Mouse (Mus musculus) CH12.LX (cell line): ENCODE data around the gene Slc35b3. TPM values are rescaled to one million over a fixed set of nuclear protein-coding genes. Genes with fewer than 3 reads are reported as not detected.

Source experiments
- DNase-seq: peaks from one replicate; pipeline ENCODE4 v3.0.0-alpha.2; 2013; ENCODE audit errors: extremely low read depth
- H3K27ac ChIP-seq: 2 replicates; pipeline ENCODE4 v1.5.1; 2012; ENCODE audit warnings: low read depth, mild to moderate bottlenecking, control low read depth, moderate library complexity; ENCODE audit not compliant: insufficient read depth
- H3K27me3 ChIP-seq: replicated peaks from 2 replicates; pipeline ENCODE3; 2012; ENCODE audit warnings: inconsistent platforms
- H3K36me3 ChIP-seq, 2 experiments: replicated peaks in 1 of 2; 2 replicates each; pipeline versions ENCODE3 to v1.6.1; 2012; ENCODE audit warnings: inconsistent platforms in 1 of 2, low read length in 1 of 2, mild to moderate bottlenecking in 1 of 2, mixed read lengths in 1 of 2, moderate library complexity in 1 of 2; ENCODE audit not compliant: control insufficient read depth in 1 of 2, insufficient read depth in 1 of 2
- H3K4me1 ChIP-seq, 2 experiments: 2 replicates each; pipeline ENCODE4 v1.6.1; 2012; ENCODE audit warnings: inconsistent platforms in 1 of 2, moderate library complexity in 1 of 2; ENCODE audit not compliant: insufficient read depth in 2 of 2, control insufficient read depth in 1 of 2
- H3K4me2 ChIP-seq: 2 replicates; pipeline ENCODE4 v1.6.1; 2012; ENCODE audit warnings: low read depth, mild to moderate bottlenecking, control low read depth; ENCODE audit not compliant: poor library complexity, insufficient read depth, severe bottlenecking
- H3K4me3 ChIP-seq, 3 experiments: fragments of 150-350 bp in 1 of 3; sonication (generic) in 1 of 3; replicated peaks in 1 of 3; 2 replicates each; pipeline versions ENCODE3 to v1.5.1; 2011 to 2012; ENCODE audit warnings: low read depth in 2 of 3, low read length in 2 of 3, mild to moderate bottlenecking in 2 of 3, moderate library complexity in 2 of 3, control low read depth in 1 of 3, improper control_type of control experiment in 1 of 3, inconsistent platforms in 1 of 3, mixed read lengths in 1 of 3; ENCODE audit not compliant: poor library complexity in 1 of 3
- H3K79me2 ChIP-seq: replicated peaks from 2 replicates; pipeline ENCODE4 v1.6.1; 2012; ENCODE audit warnings: mild to moderate bottlenecking, moderate library complexity; ENCODE audit not compliant: control insufficient read depth, poor library complexity, insufficient read depth, severe bottlenecking; ENCODE audit errors: extremely low read depth
- H3K9ac ChIP-seq: 2 replicates; pipeline ENCODE4 v1.6.1; 2012; ENCODE audit warnings: low read depth, mild to moderate bottlenecking, control low read depth, moderate library complexity; ENCODE audit not compliant: insufficient read depth
- H3K9me3 ChIP-seq: replicated peaks from 2 replicates; pipeline ENCODE3; 2012; ENCODE audit warnings: low read length, inconsistent platforms, mixed read lengths
- CHD2 ChIP-seq: IDR thresholded peaks from 2 replicates; pipeline ENCODE4 v1.6.1; 2011; ENCODE audit warnings: low read length, improper control_type of control experiment
- GABPA ChIP-seq: IDR thresholded peaks from 2 replicates; pipeline ENCODE4 v1.6.1; 2012; ENCODE audit warnings: low read depth, low read length, improper control_type of control experiment, inconsistent platforms; ENCODE audit not compliant: insufficient replicate concordance
- IRF4 ChIP-seq: IDR thresholded peaks from 2 replicates; pipeline ENCODE4 v1.6.1; 2014; ENCODE audit warnings: low read depth, mild to moderate bottlenecking, inconsistent platforms, low read length, improper control_type of control experiment
- JUN ChIP-seq: IDR thresholded peaks from 2 replicates; pipeline ENCODE4 v1.6.1; 2011; ENCODE audit warnings: low read depth, mild to moderate bottlenecking, low read length, improper control_type of control experiment, moderate library complexity; ENCODE audit not compliant: insufficient read depth
- JUND ChIP-seq: conservative IDR thresholded peaks from 2 replicates; pipeline ENCODE4 v1.6.1; 2011; ENCODE audit warnings: low read depth, low read length, improper control_type of control experiment
- KAT2A ChIP-seq: IDR thresholded peaks from 2 replicates; pipeline ENCODE4 v1.6.1; 2012; ENCODE audit warnings: low read length, improper control_type of control experiment, inconsistent platforms; ENCODE audit not compliant: insufficient replicate concordance
- MAFK ChIP-seq: IDR thresholded peaks from 2 replicates; pipeline ENCODE4 v1.6.1; 2011; ENCODE audit warnings: low read length, improper control_type of control experiment; ENCODE audit not compliant: insufficient replicate concordance
- MAX ChIP-seq: IDR thresholded peaks from 2 replicates; pipeline ENCODE4 v1.6.1; 2011; ENCODE audit warnings: low read length, improper control_type of control experiment
- MEF2A ChIP-seq: IDR thresholded peaks from 2 replicates; pipeline ENCODE4 v1.6.1; 2014; ENCODE audit warnings: low read depth, mild to moderate bottlenecking, inconsistent platforms, low read length, improper control_type of control experiment, borderline replicate concordance
- NELFE ChIP-seq: IDR thresholded peaks from 2 replicates; pipeline ENCODE4 v1.6.1; 2011; ENCODE audit warnings: low read depth, low read length, improper control_type of control experiment
- NRF1 ChIP-seq: IDR thresholded peaks from 2 replicates; pipeline ENCODE4 v1.6.1; 2014; ENCODE audit warnings: low read depth, mild to moderate bottlenecking, inconsistent platforms, low read length, improper control_type of control experiment, moderate library complexity
- POLR2A ChIP-seq: IDR thresholded peaks from 2 replicates; pipeline ENCODE4 v1.6.1; 2011; ENCODE audit warnings: low read depth, mild to moderate bottlenecking, improper control_type of control experiment, low read length
- POLR2AphosphoS2 ChIP-seq: IDR thresholded peaks from 2 replicates; pipeline ENCODE4 v1.6.1; 2011; ENCODE audit warnings: low read depth, low read length, improper control_type of control experiment
- SIN3A ChIP-seq: IDR thresholded peaks from 2 replicates; pipeline ENCODE4 v1.6.1; 2012; ENCODE audit warnings: low read length, improper control_type of control experiment, inconsistent platforms
- SMC3 ChIP-seq: IDR thresholded peaks from 2 replicates; pipeline ENCODE4 v1.6.1; 2011; ENCODE audit warnings: low read depth, low read length, improper control_type of control experiment
- TCF12 ChIP-seq: IDR thresholded peaks from 2 replicates; pipeline ENCODE4 v1.6.1; 2014; ENCODE audit warnings: low read depth, mild to moderate bottlenecking, inconsistent platforms, low read length, improper control_type of control experiment
- UBTF ChIP-seq: IDR thresholded peaks from 2 replicates; pipeline ENCODE4 v1.6.1; 2012; ENCODE audit warnings: low read depth, mild to moderate bottlenecking, inconsistent platforms, low read length, improper control_type of control experiment, moderate library complexity
- USF1 ChIP-seq: IDR thresholded peaks from 2 replicates; pipeline ENCODE4 v1.6.1; 2014; ENCODE audit warnings: low read depth, mild to moderate bottlenecking, inconsistent platforms, low read length, improper control_type of control experiment
- USF2 ChIP-seq: conservative IDR thresholded peaks from 2 replicates; pipeline ENCODE4 v1.6.1; 2011; ENCODE audit warnings: low read depth, low read length, improper control_type of control experiment
- dilution Hi-C: fragments of 300-500 bp; cut with MboI; formaldehyde crosslinking; loops from 2 replicates; pipeline ENCODE4 v1.14.3; 2020; ENCODE audit warnings: low sequenced_read_pairs; ENCODE audit not compliant: extremely low pct_unique_long_range_greater_than_20kb, extremely low pct_ligation_motif_present
- in situ Hi-C: fragments of 300-500 bp; cut with MboI; formaldehyde crosslinking; loops from 3 replicates; pipeline ENCODE4 v1.14.3; 2019; ENCODE audit warnings: low sequenced_read_pairs, low pct_ligation_motif_present, low pct_unique_long_range_greater_than_20kb, mixed read lengths
- polyA plus RNA-seq: library from polyadenylated mRNA; unstranded; fragments of >175 nt; gene quantifications from 2 replicates; pipeline ENCODE4 v1.2.1, GENCODE M21; 2012; ENCODE audit warnings: low read depth; ENCODE audit not compliant: insufficient read length
- total RNA-seq, 2 experiments: library from RNA; depleted of rRNA; stranded (reverse); fragments of 300-350 nt in 1 of 2; fragments of >200 nt in 1 of 2; gene quantifications; 2 replicates each; pipeline ENCODE4 v1.2.3; 2012 to 2014

The Slc35b3 gene
- total and polyA plus RNA-seq, 3 experiments: 21.6 to 32.4 (median 24.9) TPM

- dilution Hi-C loops (no loop called here), in situ Hi-C loops (no loop called here)
- peaks cover 0 to 7% of the 10 kb centered on the region in 2 experiments; a peak in 2 of 4 replicates for H3K4me1 ChIP-seq
- peaks cover 3% of the 10 kb centered on the region for H3K9me3 ChIP-seq
- no peaks in the 10 kb centered on the region for H3K79me2 ChIP-seq
- no peaks in the 10 kb centered on the region for H3K36me3 ChIP-seq
- H3K27ac ChIP-seq: no peak overlapping the region
- TF ChIP-seq SIN3A: no peak
- TF ChIP-seq GABPA: no peak
- TF ChIP-seq MAFK: 0 out of 2 replicates have a peak, but pooled peaks have one; percentile 61
- H3K9ac ChIP-seq: no peak overlapping the region
- H3K27me3 ChIP-seq: no peaks in the 10 kb centered on the region
- no peak overlapping the region for H3K4me3 ChIP-seq
- no peak for DNase-seq
- no peak overlapping the region for H3K4me2 ChIP-seq
Measured at GRCm38 (mm10) chr13:38917556-38917955, 43.1 kb downstream of the Slc35b3 start.

GRCm38 (mm10) chr13:38914771-38915170 is 45.9 kb downstream of the Slc35b3 start:
- Histone ChIP-seq H3K36me3 (no peaks in the 10 kb centered on the region), H3K27me3 (no peaks in the 10 kb centered on the region), H3K79me2 (no peaks in the 10 kb centered on the region), H3K4me1 (no peaks in the 10 kb centered on the region), H3K9me3 (peaks cover 3% of the 10 kb centered on the region), H3K27ac (no peak overlapping the region), H3K4me3 (no peak overlapping the region), H3K4me2 (no peak overlapping the region), H3K9ac (no peak overlapping the region)
- dilution Hi-C loops: no loop called here
- in situ Hi-C loops: no loop called here
- TF ChIP-seq POLR2AphosphoS2 (no peak), IRF4 (no peak), JUND (no peak), CHD2 (no peak), JUN (no peak), SMC3 (no peak), TCF12 (no peak), UBTF (no peak), USF2 (no peak), MAX (no peak), USF1 (no peak), NRF1 (no peak), KAT2A (no peak), POLR2A (no peak), NELFE (no peak), GABPA (no peak), MEF2A (no peak), SIN3A (no peak)
- DNase-seq: no peak
